Mouse (Mus musculus): ENCODE results near the gene Socs3.
A peak's percentile ranks its signal among the peaks of the same experiment; 100 is the strongest.

Socs3 gene

DNA sequence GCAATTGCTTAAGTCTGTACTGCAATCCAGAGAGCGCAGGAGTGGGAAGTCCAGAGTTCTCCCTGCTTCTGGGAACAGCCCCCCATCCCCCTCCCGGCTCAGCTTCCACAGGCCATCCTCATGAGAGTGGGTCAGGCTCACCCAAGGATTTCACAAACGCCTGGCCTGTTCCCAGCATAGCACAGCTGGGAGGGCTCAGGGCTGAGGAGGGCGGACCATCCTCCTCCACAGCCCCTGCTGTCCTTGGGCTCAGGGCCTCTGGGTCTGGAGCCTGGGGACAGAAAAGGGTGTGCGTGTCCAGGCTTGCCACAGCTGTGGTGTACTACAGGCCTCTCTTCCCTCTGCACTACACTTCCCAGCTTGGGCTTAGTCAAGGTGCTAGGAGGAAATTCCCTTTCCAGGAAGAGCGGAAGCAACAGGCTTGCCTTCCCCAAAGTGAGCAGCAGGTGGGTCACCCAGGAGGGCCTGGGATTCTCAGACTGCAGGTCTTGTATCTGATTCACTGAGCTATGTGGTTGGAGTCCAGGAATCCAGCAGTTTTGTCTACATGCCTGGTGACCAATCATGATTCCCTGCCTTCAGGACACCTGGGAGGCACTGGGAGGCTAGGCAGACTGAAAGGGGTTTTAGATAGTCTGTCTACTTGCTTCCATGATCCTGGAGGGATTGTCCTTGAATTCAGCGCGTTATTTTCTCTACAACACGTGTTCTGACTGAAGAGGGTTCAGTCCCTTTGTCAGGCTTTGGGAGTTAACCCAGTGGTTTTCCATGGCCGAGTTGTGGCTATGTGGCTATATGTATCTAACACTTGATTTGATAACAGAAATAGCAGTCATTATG is 7.4 kb downstream of the Socs3 start:
- H3K36me3 ChIP-seq (ENCODE audit: insufficient read depth, low read length), result peaks cover 34% of the 10 kb centered on the region
- H3K9me3 ChIP-seq (ENCODE audit: low read length), result no peaks in the 10 kb centered on the region
- H3K4me1 ChIP-seq (replicated peaks; ENCODE audit: low read depth, low read length), result peaks cover 93% of the 10 kb centered on the region
- H3K27me3 ChIP-seq (ENCODE audit: insufficient read depth, low read length), result peaks cover 7% of the 10 kb centered on the region
- peak overlapping the region; percentile 99 for H3K4me3 ChIP-seq (replicated peaks; ENCODE audit: low read length)
- TF ChIP-seq NANOG (IDR thresholded peaks at IDR 0.05; ENCODE audit: borderline replicate concordance, low read length) (no peak), POU5F1 (IDR thresholded peaks at IDR 0.05; ENCODE audit: borderline replicate concordance, low read length) (no peak), CTCF (conservative IDR thresholded peaks at IDR 0.05; ENCODE audit: low read length) (no peak)

DNA sequence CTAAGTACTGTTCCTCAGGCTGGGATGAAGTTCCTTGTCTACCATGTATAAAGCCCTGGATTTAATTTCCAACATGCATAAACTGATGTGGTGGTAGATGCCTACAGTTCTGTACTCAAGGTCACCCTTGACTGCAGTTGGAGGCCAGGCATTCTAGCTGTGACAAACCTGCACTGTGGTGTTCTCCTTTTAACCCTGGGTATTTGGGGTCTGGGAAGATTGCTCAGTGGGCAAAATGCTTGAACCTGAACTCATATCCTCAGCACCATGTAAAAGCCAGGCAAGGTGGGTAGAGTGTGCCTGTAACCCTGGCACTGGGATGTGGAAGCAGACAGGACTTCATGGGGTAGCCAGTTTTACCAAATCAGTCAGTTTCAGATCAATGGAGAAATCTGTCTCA is 9.2 kb downstream of the Socs3 start:
- peaks cover 7% of the 10 kb centered on the region for H3K27me3 ChIP-seq (ENCODE audit: insufficient read depth, low read length)
- no peak for TF ChIP-seq POU5F1 (IDR thresholded peaks at IDR 0.05; ENCODE audit: borderline replicate concordance, low read length)
- TF ChIP-seq NANOG (IDR thresholded peaks at IDR 0.05; ENCODE audit: borderline replicate concordance, low read length), result no peak
- TF ChIP-seq CTCF (conservative IDR thresholded peaks at IDR 0.05; ENCODE audit: low read length), result no peak
- no peaks in the 10 kb centered on the region for H3K9me3 ChIP-seq (ENCODE audit: low read length)
- H3K4me1 ChIP-seq (replicated peaks; ENCODE audit: low read depth, low read length), result peaks cover 89% of the 10 kb centered on the region
- peaks cover 15% of the 10 kb centered on the region for H3K36me3 ChIP-seq (ENCODE audit: insufficient read depth, low read length)
- H3K4me3 ChIP-seq (replicated peaks; ENCODE audit: low read length), result no peak overlapping the region; the same call in 1 of the 2 replicates

- Histone ChIP-seq H3K4me1 (replicated peaks; ENCODE audit: low read depth, low read length) (peaks cover 89% of the 10 kb centered on the region), H3K9me3 (ENCODE audit: low read length) (no peaks in the 10 kb centered on the region), H3K4me3 (replicated peaks; ENCODE audit: low read length) (peak overlapping the region; percentile 11), H3K36me3 (ENCODE audit: insufficient read depth, low read length) (peaks cover 8% of the 10 kb centered on the region), H3K27me3 (ENCODE audit: insufficient read depth, low read length) (peaks cover 7% of the 10 kb centered on the region)
- no peak for TF ChIP-seq POU5F1 (IDR thresholded peaks at IDR 0.05; ENCODE audit: borderline replicate concordance, low read length)
These were observed 10.0 kb downstream of the Socs3 start for GRCm38 (mm10) chr11:117959741-117960381.

DNA sequence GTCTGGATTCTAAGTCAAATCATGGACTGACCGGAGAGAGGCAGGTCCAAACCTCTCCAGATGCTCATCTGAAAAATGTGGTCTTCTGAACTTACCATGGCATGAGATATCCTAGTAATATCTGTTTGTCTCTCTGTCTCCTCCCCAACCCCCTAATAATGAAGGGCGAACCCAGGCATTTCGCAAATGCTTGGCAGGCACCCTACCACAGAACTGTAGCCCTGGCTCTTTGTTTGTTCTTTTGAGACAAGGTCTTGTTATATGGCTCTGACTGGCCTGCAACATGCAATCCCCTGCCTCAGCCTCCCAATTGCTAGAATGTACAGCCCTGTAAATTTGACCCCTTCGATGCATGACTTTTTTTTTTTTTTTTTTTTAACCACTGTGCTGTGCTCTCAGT is 10.7 kb downstream of the Socs3 start:
- no peaks in the 10 kb centered on the region for H3K9me3 ChIP-seq (ENCODE audit: low read length)
- H3K36me3 ChIP-seq (ENCODE audit: insufficient read depth, low read length), result peaks cover 1% of the 10 kb centered on the region; the same call in 1 of the 2 replicates
- H3K4me3 ChIP-seq (replicated peaks; ENCODE audit: low read length), result 0 out of 2 replicates have a peak overlapping the region, but pooled peaks have one; percentile 11
- H3K27me3 ChIP-seq (ENCODE audit: insufficient read depth, low read length), result peaks cover 7% of the 10 kb centered on the region
- TF ChIP-seq NANOG (IDR thresholded peaks at IDR 0.05; ENCODE audit: borderline replicate concordance, low read length), result no peak
- peaks cover 89% of the 10 kb centered on the region for H3K4me1 ChIP-seq (replicated peaks; ENCODE audit: low read depth, low read length)

DNA sequence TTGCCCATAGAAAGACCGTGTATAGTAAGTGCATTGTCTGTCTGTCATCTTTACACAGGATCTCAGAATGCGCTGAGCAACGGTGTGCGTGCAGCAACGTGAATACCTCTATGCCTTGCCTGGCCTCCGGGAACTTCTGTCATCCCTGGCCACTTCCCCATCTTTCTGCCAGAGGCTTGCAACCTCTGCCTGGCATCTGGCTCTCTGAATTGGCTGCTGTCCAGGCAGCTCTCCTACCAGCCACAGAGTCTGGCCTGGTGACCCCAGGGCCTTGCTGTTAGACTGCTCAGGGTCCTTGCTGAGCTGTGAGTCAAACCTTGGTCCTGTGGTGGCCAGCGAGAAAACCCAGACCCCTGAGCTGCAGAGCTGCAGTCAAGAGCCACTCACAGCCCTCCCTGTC is 11.7 kb downstream of the Socs3 start:
- Histone ChIP-seq H3K36me3 (ENCODE audit: insufficient read depth, low read length) (no peaks in the 10 kb centered on the region), H3K4me3 (replicated peaks; ENCODE audit: low read length) (no peak overlapping the region), H3K9me3 (ENCODE audit: low read length) (no peaks in the 10 kb centered on the region), H3K27me3 (ENCODE audit: insufficient read depth, low read length) (peaks cover 7% of the 10 kb centered on the region), H3K4me1 (replicated peaks; ENCODE audit: low read depth, low read length) (peaks cover 85% of the 10 kb centered on the region)
- no peak for TF ChIP-seq NANOG (IDR thresholded peaks at IDR 0.05; ENCODE audit: borderline replicate concordance, low read length)
- no peak for TF ChIP-seq CTCF (conservative IDR thresholded peaks at IDR 0.05; ENCODE audit: low read length)
- no peak for TF ChIP-seq POU5F1 (IDR thresholded peaks at IDR 0.05; ENCODE audit: borderline replicate concordance, low read length)

DNA sequence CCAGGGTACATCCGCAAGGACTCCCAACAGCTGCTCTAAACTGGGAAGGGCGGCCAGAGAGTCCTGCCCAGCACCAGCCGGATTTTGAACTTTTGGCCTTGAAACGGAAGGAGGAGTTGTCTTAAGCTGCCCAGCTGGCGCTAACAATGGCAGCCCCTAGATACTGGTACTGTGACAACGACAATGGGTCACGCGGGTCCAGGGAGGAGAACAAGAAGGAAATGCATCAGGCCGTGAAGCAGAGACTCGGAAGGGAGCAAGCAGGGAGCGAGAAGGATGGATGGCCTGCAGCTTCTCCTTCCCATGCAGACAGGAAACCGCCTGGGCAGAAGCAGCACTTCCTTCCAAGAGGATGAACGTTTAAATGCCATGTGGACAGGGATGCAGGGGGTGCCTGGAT is 14.2 kb downstream of the Socs3 start:
- peaks cover 80% of the 10 kb centered on the region for H3K4me1 ChIP-seq (replicated peaks; ENCODE audit: low read depth, low read length)
- TF ChIP-seq POU5F1 (IDR thresholded peaks at IDR 0.05; ENCODE audit: borderline replicate concordance, low read length) (no peak), CTCF (conservative IDR thresholded peaks at IDR 0.05; ENCODE audit: low read length) (no peak), NANOG (IDR thresholded peaks at IDR 0.05; ENCODE audit: borderline replicate concordance, low read length) (no peak)

DNA sequence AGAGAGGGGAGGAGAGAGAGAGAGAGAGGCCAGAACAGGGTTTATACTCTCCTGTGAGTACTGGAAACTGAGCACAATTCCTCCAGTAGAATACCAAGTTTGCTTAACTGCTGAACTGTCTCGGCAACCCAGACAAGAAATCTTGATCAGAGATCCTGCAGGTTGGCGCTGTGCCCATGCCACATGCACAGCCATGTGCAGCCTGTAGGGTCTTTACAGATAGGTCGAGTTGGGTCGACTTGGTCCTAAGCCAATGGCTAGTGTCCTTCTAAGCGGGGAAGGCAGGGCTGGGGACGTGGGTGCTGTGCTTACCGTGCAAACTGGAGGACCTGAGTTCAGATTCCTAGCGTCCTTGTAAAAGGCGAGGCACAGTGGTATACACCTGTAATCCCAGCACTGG is 15.0 kb downstream of the Socs3 start:
- no peak overlapping the region for H3K4me3 ChIP-seq (replicated peaks; ENCODE audit: low read length)
- H3K36me3 ChIP-seq (ENCODE audit: insufficient read depth, low read length), result no peaks in the 10 kb centered on the region
- no peaks in the 10 kb centered on the region for H3K9me3 ChIP-seq (ENCODE audit: low read length)
- H3K4me1 ChIP-seq (replicated peaks; ENCODE audit: low read depth, low read length), result peaks cover 77% of the 10 kb centered on the region
- peaks cover 12% of the 10 kb centered on the region for H3K27me3 ChIP-seq (ENCODE audit: insufficient read depth, low read length)
- TF ChIP-seq POU5F1 (IDR thresholded peaks at IDR 0.05; ENCODE audit: borderline replicate concordance, low read length), result no peak
- no peak for TF ChIP-seq CTCF (conservative IDR thresholded peaks at IDR 0.05; ENCODE audit: low read length)

More for the DNA sequence above, 14.2 kb downstream of the Socs3 start:
- H3K9me3 ChIP-seq (ENCODE audit: low read length), result no peaks in the 10 kb centered on the region
- H3K27me3 ChIP-seq (ENCODE audit: insufficient read depth, low read length), result peaks cover 7% of the 10 kb centered on the region
- H3K4me3 ChIP-seq (replicated peaks; ENCODE audit: low read length), result peak overlapping the region; percentile 46
- no peaks in the 10 kb centered on the region for H3K36me3 ChIP-seq (ENCODE audit: insufficient read depth, low read length)

DNA sequence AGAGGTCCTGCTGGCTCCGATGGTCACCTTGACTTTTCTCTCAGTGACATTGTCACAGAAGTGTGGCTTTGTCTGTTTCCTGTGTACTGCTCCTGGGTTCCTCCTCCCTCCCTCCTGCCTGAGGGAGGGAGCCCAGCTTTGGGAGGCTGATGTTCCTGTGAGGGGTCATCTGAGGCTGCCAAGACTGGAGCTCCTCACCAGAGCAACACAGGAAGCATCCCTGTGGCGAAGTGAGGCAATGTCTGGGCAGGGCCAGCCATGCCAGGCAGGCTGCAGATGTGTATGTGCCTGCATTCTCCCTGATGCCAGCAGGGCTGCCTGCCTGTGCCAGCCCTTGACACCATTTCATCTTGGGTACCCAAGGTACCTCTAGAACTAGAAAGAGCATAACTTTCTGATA is 15.8 kb downstream of the Socs3 start:
- H3K9me3 ChIP-seq (ENCODE audit: low read length), result no peaks in the 10 kb centered on the region

More for the DNA sequence above, 15.8 kb downstream of the Socs3 start:
- TF ChIP-seq POU5F1 (IDR thresholded peaks at IDR 0.05; ENCODE audit: borderline replicate concordance, low read length) (no peak), CTCF (conservative IDR thresholded peaks at IDR 0.05; ENCODE audit: low read length) (no peak), NANOG (IDR thresholded peaks at IDR 0.05; ENCODE audit: borderline replicate concordance, low read length) (no peak)
- Histone ChIP-seq H3K4me3 (replicated peaks; ENCODE audit: low read length) (no peak overlapping the region), H3K27me3 (ENCODE audit: insufficient read depth, low read length) (peaks cover 17% of the 10 kb centered on the region), H3K36me3 (ENCODE audit: insufficient read depth, low read length) (no peaks in the 10 kb centered on the region), H3K4me1 (replicated peaks; ENCODE audit: low read depth, low read length) (peaks cover 74% of the 10 kb centered on the region)
